Mouse (Mus musculus): ENCODE measurements around the gene Rbpms2. TPM values are rescaled to one million over a fixed set of nuclear protein-coding genes. Genes with fewer than 3 reads are reported as not detected.
"Not testable (repeated sequence)": the region's sequence is repeated elsewhere in the genome, so short reads cannot be mapped to it uniquely, and the experiment has no call there.

The Rbpms2 gene
- total and polyA plus RNA-seq, 2 experiments from 2014 or later, result 3.1 to 3.4 TPM

GRCm38 (mm10) chr9:65645984-65646383 lies 16.5 kb downstream of the Rbpms2 start:
- H3K36me3 ChIP-seq (ENCODE audit: insufficient read depth, low read length), result no peaks in the 10 kb centered on the region
- no peak for TF ChIP-seq CTCF (IDR thresholded peaks at IDR 0.05)
- DNase-seq (ENCODE audit: low spot score) (no peak), ATAC-seq (ENCODE audit: low FRiP score) (no peak)
- no peak overlapping the region for H3K9ac ChIP-seq (replicated peaks; ENCODE audit: low read length, poor library complexity, severe bottlenecking)
- no peak overlapping the region for H3K4me3 ChIP-seq (ENCODE audit: low read depth, low read length)
- H3K27me3 ChIP-seq (ENCODE audit: insufficient read depth, low read length), result no peaks in the 10 kb centered on the region
- H3K27ac ChIP-seq (ENCODE audit: low read depth, low read length), result no peak overlapping the region
- 54% methylated on average over 3 of the region's 3 CpGs for WGBS
- no peaks in the 10 kb centered on the region for H3K9me3 ChIP-seq (ENCODE audit: low read length)
- no peaks in the 10 kb centered on the region for H3K4me1 ChIP-seq (ENCODE audit: insufficient read depth, low read length)
- H3K4me2 ChIP-seq (ENCODE audit: low read depth, low read length, poor library complexity, severe bottlenecking), result no peak overlapping the region

GRCm38 (mm10) chr9:65646782-65647181 lies 17.3 kb downstream of the Rbpms2 start:
- no peaks in the 10 kb centered on the region for H3K27me3 ChIP-seq (ENCODE audit: insufficient read depth, low read length)
- DNase-seq (ENCODE audit: low spot score) (no peak), ATAC-seq (ENCODE audit: low FRiP score) (no peak)
- no peak overlapping the region for H3K27ac ChIP-seq (ENCODE audit: low read depth, low read length)
- no peak overlapping the region for H3K4me3 ChIP-seq (ENCODE audit: low read depth, low read length)
- H3K36me3 ChIP-seq (ENCODE audit: insufficient read depth, low read length), result no peaks in the 10 kb centered on the region
- H3K4me2 ChIP-seq (ENCODE audit: low read depth, low read length, poor library complexity, severe bottlenecking), result no peak overlapping the region
- 95% methylated on average over 2 of the region's 2 CpGs for WGBS
- no peak overlapping the region for H3K9ac ChIP-seq (replicated peaks; ENCODE audit: low read length, poor library complexity, severe bottlenecking)
- H3K9me3 ChIP-seq (ENCODE audit: low read length), result no peaks in the 10 kb centered on the region
- TF ChIP-seq CTCF (IDR thresholded peaks at IDR 0.05), result no peak
- H3K4me1 ChIP-seq (ENCODE audit: insufficient read depth, low read length), result no peaks in the 10 kb centered on the region

- ATAC-seq (ENCODE audit: low FRiP score) (no peak), DNase-seq (ENCODE audit: low spot score) (no peak)
- Histone ChIP-seq H3K9me3 (ENCODE audit: low read length) (no peaks in the 10 kb centered on the region), H3K27me3 (ENCODE audit: insufficient read depth, low read length) (no peaks in the 10 kb centered on the region), H3K9ac (replicated peaks; ENCODE audit: low read length, poor library complexity, severe bottlenecking) (no peak overlapping the region), H3K4me2 (ENCODE audit: low read depth, low read length, poor library complexity, severe bottlenecking) (no peak overlapping the region), H3K4me1 (ENCODE audit: insufficient read depth, low read length) (no peaks in the 10 kb centered on the region), H3K27ac (ENCODE audit: low read depth, low read length) (no peak overlapping the region), H3K4me3 (ENCODE audit: low read depth, low read length) (no peak overlapping the region), H3K36me3 (ENCODE audit: insufficient read depth, low read length) (no peaks in the 10 kb centered on the region)
- TF ChIP-seq CTCF (IDR thresholded peaks at IDR 0.05), result no peak
- 93% methylated on average over 13 of the region's 13 CpGs for WGBS
Observed at GRCm38 (mm10) chr9:65648730-65649129, 19.3 kb downstream of the Rbpms2 start.

GRCm38 (mm10) chr9:65649997-65650396 lies 20.5 kb downstream of the Rbpms2 start:
- no peak overlapping the region for H3K27ac ChIP-seq (ENCODE audit: low read depth, low read length)
- no peaks in the 10 kb centered on the region for H3K27me3 ChIP-seq (ENCODE audit: insufficient read depth, low read length)
- ATAC-seq (ENCODE audit: low FRiP score) (no peak), DNase-seq (ENCODE audit: low spot score) (no peak)
- H3K36me3 ChIP-seq (ENCODE audit: insufficient read depth, low read length), result no peaks in the 10 kb centered on the region
- no peak overlapping the region for H3K4me2 ChIP-seq (ENCODE audit: low read depth, low read length, poor library complexity, severe bottlenecking)
- WGBS, result 54% methylated on average over 1 of the region's 1 CpGs
- no peaks in the 10 kb centered on the region for H3K9me3 ChIP-seq (ENCODE audit: low read length)
- H3K4me3 ChIP-seq (ENCODE audit: low read depth, low read length), result no peak overlapping the region
- no peaks in the 10 kb centered on the region for H3K4me1 ChIP-seq (ENCODE audit: insufficient read depth, low read length)
- H3K9ac ChIP-seq (replicated peaks; ENCODE audit: low read length, poor library complexity, severe bottlenecking), result no peak overlapping the region
- TF ChIP-seq CTCF (IDR thresholded peaks at IDR 0.05), result no peak

GRCm38 (mm10) chr9:65651957-65652356 lies 22.5 kb downstream of the Rbpms2 start:
- not testable (repeated sequence) for H3K4me2 ChIP-seq (ENCODE audit: low read depth, low read length, poor library complexity, severe bottlenecking); ATAC-seq (ENCODE audit: low FRiP score); H3K4me3 ChIP-seq (ENCODE audit: low read depth, low read length); DNase-seq (ENCODE audit: low spot score); H3K36me3 ChIP-seq (ENCODE audit: insufficient read depth, low read length); H3K27me3 ChIP-seq (ENCODE audit: insufficient read depth, low read length); H3K9me3 ChIP-seq (ENCODE audit: low read length); H3K9ac ChIP-seq (replicated peaks; ENCODE audit: low read length, poor library complexity, severe bottlenecking); H3K4me1 ChIP-seq (ENCODE audit: insufficient read depth, low read length); H3K27ac ChIP-seq (ENCODE audit: low read depth, low read length)
- 96% methylated on average over 1 of the region's 1 CpGs for WGBS
- peak; percentile 49 for TF ChIP-seq CTCF (IDR thresholded peaks at IDR 0.05)

GRCm38 (mm10) chr9:65653741-65654140 lies 24.3 kb downstream of the Rbpms2 start:
- no peak overlapping the region for H3K4me2 ChIP-seq (ENCODE audit: low read depth, low read length, poor library complexity, severe bottlenecking)
- no peaks in the 10 kb centered on the region for H3K4me1 ChIP-seq (ENCODE audit: insufficient read depth, low read length)
- DNase-seq (ENCODE audit: low spot score) (no peak), ATAC-seq (ENCODE audit: low FRiP score) (no peak)
- no peak overlapping the region for H3K4me3 ChIP-seq (ENCODE audit: low read depth, low read length)
- no peak overlapping the region for H3K27ac ChIP-seq (ENCODE audit: low read depth, low read length)
- no peaks in the 10 kb centered on the region for H3K27me3 ChIP-seq (ENCODE audit: insufficient read depth, low read length)
- no peaks in the 10 kb centered on the region for H3K36me3 ChIP-seq (ENCODE audit: insufficient read depth, low read length)
- no peak overlapping the region for H3K9ac ChIP-seq (replicated peaks; ENCODE audit: low read length, poor library complexity, severe bottlenecking)
- H3K9me3 ChIP-seq (ENCODE audit: low read length), result no peaks in the 10 kb centered on the region
- 97% methylated on average over 4 of the region's 4 CpGs for WGBS
- TF ChIP-seq CTCF (IDR thresholded peaks at IDR 0.05), result no peak

Data from midbrain, postnatal 0 days (tissue).